Mouse (Mus musculus) adrenal gland, adult 18-20 months (tissue): ENCODE measurements around the gene Hoxc5. TPM values are rescaled to one million over a fixed set of nuclear protein-coding genes. Genes with fewer than 3 reads are reported as not detected.

Experiments
- DNase-seq, 2 experiments: peaks; one replicate each; pipeline ENCODE4 v3.0.0; 2021 to 2022; ENCODE audit warnings: low spot score in 2 of 2
- total RNA-seq, 2 experiments: library from RNA; stranded (reverse); gene quantifications; 1 replicate in 1 of 2; 2 replicates in 1 of 2; pipeline ENCODE4 v1.2.3; 2021

Gene Hoxc5
- total RNA-seq, 2 experiments from 2014 or later = 7.0 to 7.5 TPM

- DNase-seq = no peak
These were observed 399 bp upstream of the Hoxc5 start, which contains the start of gene Hoxc10 for GRCm38 (mm10) chr15:102966776-102967311. Gene Hoxc10, plus strand, starts transcription at chr15:102966796.

GRCm38 (mm10) chr15:102967511-102968397 lies 511 bp downstream of the Hoxc5 start:
- no peak for DNase-seq

GRCm38 (mm10) chr15:102969296-102969695 lies 2.1 kb downstream of the Hoxc5 start:
- DNase-seq = no peak

- no peak for DNase-seq
These were observed 3.5 kb downstream of the Hoxc5 start for GRCm38 (mm10) chr15:102970740-102971139.

- DNase-seq = no peak
These were observed 5.0 kb downstream of the Hoxc5 start for GRCm38 (mm10) chr15:102972254-102972653.

- DNase-seq = no peak
These were observed 5.5 kb downstream of the Hoxc5 start for GRCm38 (mm10) chr15:102972753-102973152.

GRCm38 (mm10) chr15:102975034-102975433 lies 7.8 kb downstream of the Hoxc5 start:
- DNase-seq = no peak

- no peak for DNase-seq
These were observed 8.5 kb downstream of the Hoxc5 start for GRCm38 (mm10) chr15:102975688-102976111.

- DNase-seq = no peak
These were observed 8.9 kb downstream of the Hoxc5 start, which contains the start of gene Hoxc9 for GRCm38 (mm10) chr15:102976171-102976570. Gene Hoxc9, plus strand, starts transcription at chr15:102976439.

- DNase-seq = no peak
These were observed 9.6 kb downstream of the Hoxc5 start for GRCm38 (mm10) chr15:102976631-102977422.

- no peak for DNase-seq
These were observed 10.3 kb downstream of the Hoxc5 start for GRCm38 (mm10) chr15:102977423-102977974.

- DNase-seq = no peak
These were observed 11.6 kb downstream of the Hoxc5 start for GRCm38 (mm10) chr15:102978615-102979515.

- DNase-seq = no peak
These were observed 12.7 kb downstream of the Hoxc5 start for GRCm38 (mm10) chr15:102979936-102980335.

GRCm38 (mm10) chr15:102980352-102980751 lies 13.1 kb downstream of the Hoxc5 start:
- DNase-seq = no peak

- DNase-seq = no peak
These were observed 13.7 kb downstream of the Hoxc5 start for GRCm38 (mm10) chr15:102980912-102981311.

- no peak for DNase-seq
These were observed 14.4 kb downstream of the Hoxc5 start for GRCm38 (mm10) chr15:102981379-102982288.

GRCm38 (mm10) chr15:102983716-102984115 lies 16.5 kb downstream of the Hoxc5 start:
- no peak for DNase-seq

- DNase-seq = no peak
These were observed 17.3 kb downstream of the Hoxc5 start for GRCm38 (mm10) chr15:102984521-102984920.

- DNase-seq = no peak
These were observed 17.7 kb downstream of the Hoxc5 start for GRCm38 (mm10) chr15:102984925-102985324.
